Mouse (Mus musculus): Measurements from ENCODE around the gene Prl2c1.
"Not testable (repeated sequence)": the region's sequence is repeated elsewhere in the genome, so short reads cannot be mapped to it uniquely, and the experiment has no call there.

Gene Prl2c1

DNA sequence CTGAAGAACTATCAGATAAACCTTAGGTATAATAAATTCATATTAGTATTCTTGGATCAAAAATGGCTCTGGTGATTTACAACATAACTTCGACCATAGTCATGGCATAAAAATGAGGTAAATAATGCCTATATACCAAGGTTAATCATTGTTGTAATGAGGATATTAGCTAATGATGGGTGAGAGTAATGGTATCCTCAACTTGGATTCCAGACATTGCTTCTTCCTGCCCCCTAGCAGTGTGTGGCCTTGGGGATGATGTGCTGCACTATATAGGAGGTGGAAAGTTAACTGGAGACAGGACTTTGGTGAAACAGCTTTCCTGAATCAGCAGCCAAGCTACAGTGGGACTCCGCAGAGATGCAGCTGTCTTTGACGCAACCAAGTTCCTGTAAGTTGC lies at the start of gene Prl2c1:
Gene Prl2c1, plus strand, starts transcription at position 301 of the 400 bp plus-strand sequence.
- DNase-seq: no peak

GRCm38 (mm10) chr13:27801354-27801753 lies 47.8 kb upstream of the Prl2c1 start, which contains the start of gene Prl2a1:
TSS of gene Prl2a1 (plus strand) at chr13:27801654.
- DNase-seq: no peak

DNA sequence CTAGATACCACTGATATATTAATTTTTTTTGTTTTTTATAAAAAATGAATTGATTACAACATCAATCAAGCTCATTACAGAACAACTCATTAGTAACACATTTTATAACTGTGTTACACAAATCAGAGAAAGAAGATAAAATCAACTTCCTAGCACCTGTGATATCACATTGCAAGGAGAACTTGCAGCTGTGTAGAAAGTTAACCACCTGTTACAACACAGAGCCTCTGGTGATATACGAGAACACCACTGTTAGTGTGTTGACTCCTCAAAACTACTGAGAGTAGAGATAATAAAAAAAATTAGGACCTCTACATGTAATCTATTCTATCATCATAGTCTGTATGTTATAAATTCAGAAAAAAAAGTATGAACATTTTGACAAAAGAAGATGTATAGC lies 46.4 kb upstream of the Prl2c1 start:
- no peak for DNase-seq

GRCm38 (mm10) chr13:27904236-27904635 lies 55.1 kb downstream of the Prl2c1 start:
- not testable (repeated sequence) for DNase-seq

Measured in thymus, adult 18-20 months (tissue).